Mouse (Mus musculus) myocyte (in vitro differentiated cells): ENCODE measurements around the gene Plxnd1.

ENCODE experiments used
- CEBPB ChIP-seq: IDR thresholded peaks from 2 replicates; pipeline ENCODE4 v1.6.1; 2011; ENCODE audit warnings: mild to moderate bottlenecking, moderate library complexity; ENCODE audit not compliant: poor library complexity, insufficient read depth, severe bottlenecking
- MAX ChIP-seq: IDR thresholded peaks from one replicate; pipeline ENCODE4 v1.6.1; 2011; ENCODE audit warnings: low read depth, mild to moderate bottlenecking, control low read depth
- MYOD1 ChIP-seq, 3 experiments: IDR thresholded peaks; one replicate each; pipeline ENCODE4 v1.6.1; 2011; ENCODE audit warnings: control low read depth in 2 of 3, low read depth in 2 of 3, mild to moderate bottlenecking in 2 of 3, moderate library complexity in 1 of 3; ENCODE audit not compliant: insufficient read length in 2 of 3, control insufficient read depth in 1 of 3
- MYOG ChIP-seq, 3 experiments: IDR thresholded peaks; one replicate each; pipeline ENCODE4 v1.6.1; 2011; ENCODE audit warnings: control low read depth in 2 of 3, low read depth in 2 of 3, mild to moderate bottlenecking in 2 of 3; ENCODE audit not compliant: insufficient read length in 2 of 3, control insufficient read depth in 1 of 3, insufficient read depth in 1 of 3
- POLR2A ChIP-seq: IDR thresholded peaks from one replicate; pipeline ENCODE4 v1.6.1; 2011; ENCODE audit warnings: low read depth, mild to moderate bottlenecking, control low read depth, moderate library complexity; ENCODE audit not compliant: insufficient read length
- POLR2AphosphoS2 ChIP-seq: IDR thresholded peaks from one replicate; pipeline ENCODE4 v1.6.1; 2011; ENCODE audit warnings: low read depth, control low read depth; ENCODE audit not compliant: insufficient read length
- TCF12 ChIP-seq: IDR thresholded peaks from one replicate; pipeline ENCODE4 v1.6.1; 2011; ENCODE audit warnings: mild to moderate bottlenecking, control low read depth; ENCODE audit not compliant: poor library complexity, insufficient read depth, severe bottlenecking
- USF1 ChIP-seq: IDR thresholded peaks from one replicate; pipeline ENCODE4 v1.6.1; 2011; ENCODE audit warnings: low read depth, mild to moderate bottlenecking, control low read depth, moderate library complexity

DNA sequence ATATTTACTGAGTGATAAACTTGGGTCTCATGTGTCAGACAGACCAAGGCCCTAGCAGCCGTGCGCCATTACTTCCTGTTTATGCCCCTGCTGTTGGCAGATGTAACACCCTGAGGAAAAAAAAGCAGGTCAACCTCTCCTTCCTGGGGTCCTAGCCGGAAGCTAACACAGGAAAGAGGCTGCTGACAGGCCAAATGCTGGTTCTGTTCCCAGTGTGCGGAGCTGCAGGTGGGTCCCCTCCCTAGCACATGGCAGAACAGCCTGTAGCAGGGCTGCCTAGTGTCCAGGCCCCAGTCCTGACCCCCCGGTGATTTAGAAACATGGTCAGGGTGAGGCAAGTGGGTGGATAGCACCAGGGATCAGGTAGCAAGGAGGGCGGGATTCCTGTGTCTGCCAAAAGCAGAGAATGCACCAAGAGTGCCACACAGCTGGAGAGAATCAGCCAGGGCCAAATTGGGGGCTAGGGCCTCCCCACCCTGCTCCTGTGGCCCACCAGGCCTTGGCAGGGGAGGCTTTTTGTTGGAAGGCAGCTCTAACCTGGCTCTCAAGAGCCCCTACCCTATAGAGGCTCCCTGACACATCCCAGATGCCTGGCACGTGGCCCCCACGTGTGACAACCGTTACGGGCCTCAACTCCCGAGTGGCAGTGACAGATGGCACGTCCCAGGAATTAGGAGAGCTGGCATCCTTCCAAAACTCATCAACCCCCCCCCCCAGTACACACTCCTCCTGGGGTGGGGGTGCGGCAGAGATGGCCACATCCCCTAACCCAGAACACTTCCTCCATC is 23.3 kb downstream of the Plxnd1 start:
- no peak for TF ChIP-seq POLR2A
- no peak for TF ChIP-seq POLR2AphosphoS2
- no peak for TF ChIP-seq MYOG (IDR thresholded peaks at IDR 0.05; ENCODE audit: control insufficient read depth in 1 of 3, insufficient read depth in 1 of 3, insufficient read length in 2 of 3, low read depth in 2 of 3)
- TF ChIP-seq MYOD1 (IDR thresholded peaks at IDR 0.05; ENCODE audit: control insufficient read depth in 1 of 3, insufficient read length in 2 of 3, low read depth in 2 of 3): peak in 1 of 3 experiments; percentile 50
- TF ChIP-seq USF1: no peak
- no peak for TF ChIP-seq TCF12
- no peak for TF ChIP-seq MAX
- no peak for TF ChIP-seq CEBPB
